Mouse (Mus musculus) kidney, postnatal 36 days (tissue): ENCODE results near the gene Sec31b.

Source experiments
- DNase-seq, 2 experiments: peaks; one replicate each; pipeline ENCODE4 v3.0.0; 2021 to 2022; ENCODE audit warnings: mixed read lengths in 2 of 2

The Sec31b gene

DNA sequence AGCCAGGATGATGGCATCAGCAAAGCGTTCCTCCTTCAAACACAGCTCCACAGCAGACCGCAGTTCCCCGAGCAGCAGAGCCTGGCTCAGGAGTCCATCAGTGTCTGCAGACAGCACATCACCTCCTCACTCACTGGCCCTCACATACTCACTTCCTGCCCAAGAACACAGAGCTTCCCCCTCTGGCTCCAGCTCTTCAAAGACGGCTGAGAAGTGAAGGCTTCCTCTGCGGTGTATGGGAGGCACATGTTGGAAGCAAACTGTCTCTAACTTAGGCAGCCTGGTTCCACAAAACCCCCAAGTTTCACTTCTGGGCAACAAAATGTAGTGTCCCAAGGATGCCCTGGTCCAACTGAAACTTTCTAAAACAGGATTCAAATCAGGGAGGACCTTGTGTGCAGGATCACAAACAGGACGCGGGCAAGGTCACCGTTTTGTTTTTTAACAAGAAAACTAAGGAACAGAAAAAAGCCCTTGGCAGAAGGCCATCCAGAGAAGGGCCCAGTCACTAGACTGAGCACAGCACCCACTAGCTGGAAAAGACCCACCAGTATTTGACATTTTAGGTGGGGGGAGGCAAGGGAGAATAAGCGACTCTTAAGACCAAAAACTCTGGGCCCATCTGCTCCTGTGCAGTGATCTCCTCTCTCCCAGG is 20.0 kb downstream of the Sec31b start:
- DNase-seq: no peak

DNA sequence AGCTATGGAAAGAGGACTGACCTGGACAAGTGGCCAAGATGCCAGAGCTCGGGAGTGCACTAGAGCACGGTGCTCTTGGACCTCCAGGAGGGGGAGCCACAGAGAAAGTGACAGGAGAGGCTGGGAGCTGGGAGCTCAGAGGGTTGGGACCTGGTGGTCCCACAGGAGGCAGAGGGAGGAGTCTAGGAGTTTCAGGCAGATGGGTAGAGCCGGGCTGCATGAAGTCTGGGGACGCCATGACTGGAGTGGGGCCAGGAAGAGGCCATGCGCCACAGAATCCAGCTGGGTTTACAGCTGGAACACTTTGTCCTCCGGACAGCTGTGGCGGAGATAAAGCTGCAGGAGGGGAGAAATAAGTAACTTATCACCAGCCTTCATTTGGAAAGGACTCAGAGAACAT is 26.5 kb downstream of the Sec31b start:
- peak; percentile 50 to 65 for DNase-seq

DNA sequence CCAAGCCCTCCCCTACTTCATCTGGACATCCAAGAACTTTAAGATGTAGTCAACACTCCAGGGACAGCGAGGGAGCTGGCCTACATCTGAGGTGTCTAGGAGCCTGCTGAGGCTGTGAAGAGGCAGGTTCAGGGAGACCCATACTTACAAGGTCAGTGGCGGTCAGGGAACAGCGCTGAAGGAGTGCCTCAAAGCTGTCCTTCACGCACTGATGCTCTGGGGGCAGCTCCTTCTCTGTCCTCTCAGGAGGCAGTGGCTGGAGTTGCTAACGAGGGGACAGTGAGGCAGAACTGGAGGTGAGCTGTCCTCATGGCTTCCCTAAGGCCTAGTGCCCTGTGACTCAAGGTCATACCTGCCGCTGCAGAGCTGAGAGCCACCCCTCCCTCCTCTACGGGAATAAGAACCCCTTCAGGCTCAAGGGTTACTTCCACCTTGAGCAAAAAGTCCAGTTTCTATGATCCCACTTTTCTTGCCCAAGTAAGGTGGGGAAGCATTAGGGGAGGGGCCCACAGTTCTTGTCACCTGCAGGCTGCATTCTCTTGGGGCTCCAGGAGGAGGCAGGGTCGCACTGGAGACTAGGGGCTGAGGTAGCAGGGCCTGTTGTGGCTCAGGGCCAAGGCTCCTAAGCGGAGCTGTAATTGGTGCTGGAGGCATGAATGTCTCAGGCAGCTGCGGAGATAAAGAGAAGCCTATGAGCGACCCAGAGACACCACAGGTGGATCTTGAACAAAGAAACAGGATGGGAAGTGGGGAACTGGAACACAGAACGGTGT is 27.5 kb downstream of the Sec31b start:
- peak in 1 of 2 experiments; percentile 41 for DNase-seq

DNA sequence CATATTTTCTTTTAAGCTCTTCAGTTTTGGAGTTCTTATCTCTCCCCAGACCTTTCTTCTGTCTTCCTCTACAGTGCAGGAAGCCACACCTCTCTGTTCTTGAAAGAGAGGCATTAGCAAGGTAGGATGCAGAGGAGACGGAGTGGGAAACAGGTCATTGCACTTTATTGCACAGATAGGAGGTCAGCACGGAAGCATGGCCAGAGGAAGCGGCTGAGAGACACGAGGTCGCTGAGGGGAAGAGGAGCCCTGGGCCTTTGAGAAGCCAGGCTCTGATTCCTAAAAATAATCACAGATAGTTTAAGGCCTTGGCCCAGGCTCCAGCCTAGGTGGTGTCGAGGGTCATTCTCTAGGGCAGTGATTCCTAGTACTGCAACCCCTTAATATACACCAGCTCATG is 29.9 kb downstream of the Sec31b start:
- no peak for DNase-seq

DNA sequence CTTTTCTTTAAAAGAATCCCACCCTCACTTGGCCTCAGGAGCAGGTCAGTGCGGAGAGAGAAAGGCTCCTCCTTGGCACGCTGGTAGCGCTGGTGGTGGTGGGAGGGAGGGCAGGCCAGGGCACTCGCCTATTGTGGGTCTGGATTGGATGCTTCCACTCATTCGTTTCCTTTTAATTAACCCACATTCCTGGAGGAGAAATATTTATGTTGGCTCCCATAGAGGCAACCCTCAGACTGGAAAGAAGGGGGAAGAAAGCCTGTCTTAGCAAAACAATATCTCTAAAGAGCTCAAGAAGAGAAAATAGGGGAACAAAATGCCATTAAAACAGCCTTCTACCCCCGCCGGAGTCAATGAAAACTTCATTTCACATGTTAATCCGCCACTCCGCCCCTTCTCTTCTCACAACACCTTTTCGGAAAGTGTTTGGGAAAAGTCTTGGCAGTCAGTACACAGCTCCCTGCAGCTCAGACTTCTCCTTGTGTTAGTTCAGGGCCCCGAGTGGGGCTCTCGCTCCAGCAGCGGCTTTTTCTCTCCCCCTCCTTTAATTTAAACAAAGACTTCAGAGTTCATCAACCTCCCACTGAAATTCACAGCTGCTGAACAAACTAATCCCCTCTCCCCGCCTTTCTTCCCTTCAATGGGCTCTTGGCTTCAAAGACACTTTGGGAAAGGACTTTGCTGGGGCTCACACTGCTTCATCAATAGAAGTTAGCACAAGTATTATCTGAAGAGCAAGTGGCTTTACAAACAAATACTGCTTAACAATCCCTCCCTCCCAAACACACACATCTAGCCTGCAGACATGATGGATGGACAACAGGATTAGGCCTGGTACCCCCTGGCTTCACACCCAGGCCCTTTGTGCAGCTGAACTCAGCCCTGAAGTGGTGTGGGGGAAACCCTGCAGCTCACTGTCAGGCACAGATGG is 30.9 kb downstream of the Sec31b start:
- DNase-seq: no peak

DNA sequence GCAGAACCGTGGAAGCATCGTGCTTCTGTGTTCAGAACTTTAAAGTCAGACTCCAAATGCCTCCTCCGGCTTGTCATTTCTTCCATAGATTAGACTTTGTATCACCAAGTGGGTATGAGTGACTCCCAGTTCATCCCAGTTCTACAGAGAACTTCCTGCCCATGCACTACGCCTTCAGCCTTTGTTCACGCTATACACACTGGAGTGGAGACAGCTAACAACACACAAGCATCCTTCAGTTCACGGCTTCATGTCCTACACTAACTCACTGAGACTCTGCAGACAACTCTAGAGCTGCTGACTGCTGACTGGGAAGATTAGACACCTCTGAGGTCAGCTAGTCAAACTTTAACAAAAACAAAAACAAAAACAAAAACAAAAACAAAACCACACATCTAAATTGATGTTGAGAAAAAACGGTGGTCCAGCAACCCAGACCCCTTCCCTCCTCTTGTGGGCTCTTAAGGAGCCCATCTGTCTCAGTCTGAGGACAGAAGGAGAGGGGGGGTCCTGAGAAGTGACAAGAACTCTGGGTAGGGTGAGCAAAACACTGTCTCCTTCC is 31.7 kb downstream of the Sec31b start:
- DNase-seq: no peak

DNA sequence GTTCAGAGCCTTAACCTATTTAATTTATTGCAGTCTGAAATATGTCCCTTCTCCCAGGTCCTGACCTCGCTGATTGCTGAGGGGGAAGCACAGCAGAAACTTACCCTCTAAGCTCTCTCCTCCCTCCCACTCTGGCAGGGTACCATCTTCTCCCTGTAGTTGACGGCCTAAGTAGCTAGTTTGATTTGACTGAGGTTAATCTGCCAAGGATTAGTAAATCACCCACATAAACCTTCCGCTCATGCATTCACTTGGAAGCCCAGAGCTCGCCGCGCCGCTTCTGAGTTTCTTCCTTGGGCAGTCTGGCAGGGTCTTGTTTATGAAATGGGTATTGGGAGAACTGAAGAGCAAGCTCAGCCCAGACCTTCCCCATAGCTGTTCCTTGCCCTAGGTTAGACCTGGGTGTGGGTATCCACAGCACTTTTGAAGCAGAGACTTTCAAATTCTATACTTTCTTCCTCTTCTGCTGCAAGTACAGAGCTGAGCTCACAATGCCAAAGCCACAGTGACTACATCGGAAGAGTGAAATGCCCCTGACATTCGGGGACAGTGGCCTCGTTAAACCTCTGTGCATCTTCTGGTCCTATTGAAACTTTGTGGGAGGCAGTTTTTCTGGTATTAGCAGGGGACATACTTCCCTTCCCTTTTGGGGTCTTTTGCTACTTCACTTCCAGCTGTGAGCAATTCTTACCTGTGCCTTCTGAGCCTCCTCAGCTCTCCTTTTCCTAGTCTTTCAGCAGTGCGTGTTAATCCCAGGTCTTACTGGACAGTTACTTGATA is 32.4 kb downstream of the Sec31b start:
- DNase-seq: no peak

DNA sequence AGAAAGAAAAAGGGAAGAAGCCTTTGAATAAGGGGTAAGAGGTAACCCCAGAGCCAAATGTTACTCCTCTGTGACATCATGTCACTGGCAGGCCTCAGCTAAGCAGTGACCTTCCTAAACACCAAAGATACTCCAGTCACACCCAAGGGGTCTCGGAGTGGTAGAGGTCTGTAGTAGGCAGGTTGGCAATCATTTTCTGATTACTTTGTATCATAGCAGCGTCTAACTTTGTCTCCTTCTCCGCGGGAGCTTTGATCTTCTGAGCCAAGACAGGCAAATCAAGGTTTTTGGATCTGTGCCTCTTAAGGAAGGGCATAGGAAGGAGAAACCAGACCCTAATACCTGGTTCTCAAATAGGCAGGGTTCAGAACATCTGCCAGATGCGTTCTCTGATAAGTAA is 33.1 kb downstream of the Sec31b start:
- DNase-seq: no peak

DNA sequence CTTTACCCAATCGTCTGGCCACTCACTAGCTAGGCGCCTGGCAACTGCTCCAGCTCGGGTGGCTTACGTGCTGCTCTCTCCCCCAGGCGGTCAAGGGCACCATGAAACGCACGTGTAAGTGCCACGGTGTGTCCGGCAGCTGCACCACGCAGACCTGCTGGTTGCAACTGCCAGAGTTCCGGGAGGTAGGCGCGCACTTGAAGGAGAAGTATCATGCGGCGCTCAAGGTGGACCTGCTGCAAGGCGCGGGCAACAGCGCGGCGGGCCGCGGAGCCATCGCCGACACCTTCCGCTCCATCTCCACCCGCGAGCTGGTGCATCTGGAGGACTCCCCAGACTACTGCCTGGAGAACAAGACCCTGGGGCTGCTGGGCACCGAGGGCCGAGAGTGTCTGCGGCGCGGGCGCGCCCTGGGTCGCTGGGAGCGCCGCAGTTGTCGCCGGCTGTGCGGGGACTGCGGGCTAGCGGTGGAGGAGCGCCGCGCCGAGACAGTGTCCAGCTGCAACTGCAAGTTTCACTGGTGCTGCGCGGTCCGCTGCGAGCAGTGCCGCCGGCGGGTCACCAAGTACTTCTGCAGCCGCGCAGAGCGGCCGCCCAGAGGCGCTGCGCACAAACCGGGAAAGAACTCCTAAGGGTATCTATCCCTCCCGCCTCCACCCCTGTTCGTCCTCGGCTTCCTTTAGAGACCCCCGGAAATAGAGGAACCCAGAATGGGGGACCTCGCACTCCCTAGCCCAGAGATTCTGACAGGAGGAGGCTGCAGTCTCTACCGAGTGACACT is 34.0 kb downstream of the Sec31b start:
- DNase-seq: peak; percentile 43 to 51

DNA sequence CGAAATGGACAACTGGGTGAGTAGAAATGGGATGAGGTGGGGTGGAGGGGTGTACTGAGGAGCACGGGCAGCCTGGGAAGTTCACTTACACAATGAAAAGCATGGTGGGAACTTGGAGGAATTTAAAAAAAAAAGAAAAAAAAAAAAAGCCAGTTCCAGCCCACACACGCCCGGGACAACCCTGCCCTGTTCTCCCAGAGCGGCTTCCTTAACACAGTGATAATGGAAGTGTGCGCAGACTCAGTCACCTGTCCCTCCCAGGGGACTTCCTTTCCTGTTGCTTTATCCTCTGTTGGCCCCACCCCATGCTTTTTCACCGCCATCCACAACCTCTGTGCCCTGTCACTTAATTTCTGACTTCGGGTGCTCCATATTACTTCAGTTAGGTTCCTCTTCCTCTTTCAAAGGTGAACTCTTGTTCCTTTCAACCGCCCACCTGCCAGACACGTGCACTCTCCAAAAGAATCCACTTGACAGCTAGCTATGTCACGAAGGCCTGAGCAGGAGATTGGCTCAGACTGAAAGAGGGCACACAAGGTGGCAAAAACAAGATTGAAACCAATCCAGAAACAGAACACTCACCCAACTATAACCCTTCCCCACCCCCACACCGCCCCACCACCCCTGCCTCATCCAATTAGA is 35.0 kb downstream of the Sec31b start:
- no peak for DNase-seq

DNA sequence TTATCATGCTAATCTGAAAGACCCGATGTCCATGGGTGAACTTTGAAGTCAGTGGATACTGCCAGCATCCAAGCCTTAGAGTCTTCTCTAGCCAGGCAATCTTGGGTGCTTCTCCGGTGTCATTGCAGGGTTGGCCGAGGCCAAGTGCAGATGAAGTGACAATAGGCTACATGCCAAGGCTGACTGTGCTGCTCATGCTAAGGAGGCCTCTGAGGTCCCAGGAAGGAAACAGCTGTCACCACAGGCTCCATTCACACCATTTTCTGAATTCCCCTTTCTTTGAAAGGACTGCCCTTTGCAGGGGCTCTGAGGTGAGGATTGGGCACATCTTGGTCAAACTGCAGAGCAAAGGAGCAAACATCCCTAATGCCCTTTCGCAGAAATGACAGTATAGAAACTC is 42.9 kb downstream of the Sec31b start:
- DNase-seq: no peak

DNA sequence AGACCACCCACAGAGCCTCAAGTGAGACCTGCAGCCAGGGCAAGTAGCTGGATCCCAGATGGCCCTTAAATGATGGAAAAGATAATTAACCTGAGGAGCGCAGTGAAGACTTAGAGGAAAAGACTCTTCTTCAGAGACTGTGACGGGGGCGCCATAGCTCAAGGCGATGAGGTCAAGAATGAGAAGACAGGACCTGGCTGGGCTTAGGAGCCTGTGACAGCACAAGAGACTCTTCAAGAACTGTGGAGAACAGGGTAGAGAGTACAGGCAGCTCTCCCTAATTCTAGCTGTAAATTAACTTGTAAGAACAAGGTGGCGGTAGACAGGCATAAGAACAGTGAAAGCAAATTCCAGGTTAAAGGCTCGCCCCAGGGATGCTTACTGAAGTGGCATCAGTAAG is 43.7 kb downstream of the Sec31b start:
- DNase-seq: no peak

DNA sequence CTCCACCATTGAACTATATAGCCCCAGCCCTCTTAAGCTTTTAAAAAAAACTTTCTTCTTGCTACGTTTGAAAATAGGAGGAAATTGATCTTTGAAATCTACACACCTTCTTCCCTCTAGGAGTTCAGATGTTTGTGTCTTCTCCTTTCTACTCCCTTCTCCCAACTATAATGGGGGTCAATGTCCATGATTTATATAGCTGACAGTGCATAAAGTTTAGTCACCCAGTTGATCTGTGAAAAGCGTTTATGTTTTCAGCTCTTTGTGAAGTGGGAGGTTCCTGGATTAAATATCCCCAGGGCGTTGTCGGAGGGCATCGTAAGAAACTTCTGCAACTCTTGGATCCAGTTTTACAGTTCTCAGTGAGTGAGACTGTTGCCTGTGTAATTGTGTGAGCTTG is 45.4 kb downstream of the Sec31b start:
- DNase-seq: no peak

DNA sequence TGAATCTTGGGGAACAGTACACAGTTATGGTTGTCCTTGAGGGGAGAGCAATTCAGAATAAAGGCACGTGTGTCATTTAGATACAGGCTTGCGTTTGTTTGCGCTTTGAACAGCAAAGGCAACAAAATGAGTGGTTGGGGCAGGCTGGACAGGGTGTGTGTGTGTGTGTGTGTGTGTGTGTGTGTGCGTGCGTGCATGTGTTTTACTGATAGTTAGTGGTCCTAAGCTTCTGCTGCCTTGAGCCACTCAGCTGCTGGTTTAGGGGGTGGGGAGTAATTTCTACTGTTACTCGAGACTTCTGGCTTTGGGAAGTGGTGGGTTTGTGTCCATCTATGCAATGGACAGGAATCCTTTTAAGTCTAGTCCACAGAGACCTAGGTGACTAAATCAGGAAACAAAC is 46.7 kb downstream of the Sec31b start:
- DNase-seq: no peak

DNA sequence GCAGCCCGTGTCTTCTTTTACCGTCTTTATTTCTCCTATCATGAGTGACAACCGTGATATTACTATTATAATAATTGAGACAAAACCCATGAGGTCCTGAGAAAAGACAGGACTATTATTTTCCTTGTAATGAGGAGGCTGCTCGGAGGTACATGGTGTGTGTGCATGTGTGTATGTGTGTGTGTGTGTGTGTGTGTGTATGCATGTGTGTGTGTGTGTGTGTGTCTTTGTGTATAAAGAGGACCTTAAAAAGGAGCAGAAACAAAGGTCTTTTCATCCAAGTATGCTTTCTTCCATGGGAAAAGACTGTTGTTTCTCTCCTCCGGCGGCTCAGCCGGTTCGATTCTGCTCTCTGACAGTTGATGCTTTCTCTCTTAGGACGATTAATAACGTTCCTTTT is 48.7 kb downstream of the Sec31b start:
- DNase-seq: no peak

DNA sequence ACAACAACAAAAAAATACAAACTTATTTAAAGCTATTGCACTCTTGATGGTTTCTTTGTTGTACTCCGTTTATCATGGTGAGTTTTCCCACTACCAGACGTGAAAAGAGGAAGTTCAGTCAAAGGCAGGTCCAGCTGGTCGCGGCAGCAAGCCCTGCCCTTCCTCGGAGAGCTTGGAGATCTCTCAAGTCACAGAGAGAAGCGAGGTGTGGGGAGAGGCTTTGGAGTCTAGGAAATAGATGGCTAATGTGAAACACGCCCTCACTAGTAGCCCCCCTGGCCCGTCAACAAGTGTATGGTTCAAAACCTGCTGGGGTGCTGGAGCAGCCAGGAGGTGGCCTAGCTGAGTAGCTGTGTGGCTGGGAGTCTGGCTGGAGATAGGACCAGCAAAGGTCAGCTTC is 49.2 kb downstream of the Sec31b start:
- DNase-seq: no peak

DNA sequence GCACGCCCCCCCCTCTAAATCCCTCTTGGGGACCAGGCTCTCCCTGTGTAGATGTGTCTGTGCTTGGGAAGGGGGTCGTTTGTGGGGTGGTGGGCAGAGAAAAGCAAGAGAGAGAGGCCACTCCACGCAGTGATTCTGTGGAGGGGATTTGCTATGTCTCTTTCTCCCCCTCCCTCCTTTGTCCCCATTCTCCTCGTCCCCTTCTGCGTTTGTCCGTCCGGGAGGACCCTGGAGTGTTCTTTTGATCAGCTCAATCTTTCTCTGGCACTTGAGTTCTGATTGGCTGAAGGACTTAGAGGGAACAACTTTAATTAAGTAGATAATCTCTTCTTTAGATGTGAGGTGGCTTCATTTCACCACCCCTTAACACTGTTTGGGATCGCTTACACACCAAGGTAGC is 52.5 kb downstream of the Sec31b start, which contains the start of gene Wnt8b:
TSS of gene Wnt8b (plus strand) at position 345 of the 400 bp plus-strand sequence.
- no peak for DNase-seq

DNA sequence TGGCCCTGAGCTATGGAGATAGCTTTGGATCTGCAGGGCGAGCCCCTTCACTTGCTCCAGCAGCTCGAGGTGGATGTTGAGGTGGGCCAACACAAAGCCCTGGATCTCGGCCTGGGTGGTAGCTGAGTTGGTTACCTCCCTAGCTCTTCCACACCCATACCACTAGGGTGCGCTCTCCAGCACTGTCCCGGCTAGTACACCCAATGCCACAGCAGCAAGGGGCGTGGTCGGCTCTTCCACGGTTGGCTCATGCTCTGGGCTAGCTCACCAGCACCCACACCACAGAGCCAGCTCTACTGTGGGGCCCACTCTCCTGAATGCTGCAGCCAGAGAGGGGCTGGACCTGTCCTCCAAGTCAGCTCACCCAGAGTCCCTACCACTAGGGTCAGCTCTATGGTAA is 58.4 kb downstream of the Sec31b start:
- peak; percentile 47 to 78 for DNase-seq

DNA sequence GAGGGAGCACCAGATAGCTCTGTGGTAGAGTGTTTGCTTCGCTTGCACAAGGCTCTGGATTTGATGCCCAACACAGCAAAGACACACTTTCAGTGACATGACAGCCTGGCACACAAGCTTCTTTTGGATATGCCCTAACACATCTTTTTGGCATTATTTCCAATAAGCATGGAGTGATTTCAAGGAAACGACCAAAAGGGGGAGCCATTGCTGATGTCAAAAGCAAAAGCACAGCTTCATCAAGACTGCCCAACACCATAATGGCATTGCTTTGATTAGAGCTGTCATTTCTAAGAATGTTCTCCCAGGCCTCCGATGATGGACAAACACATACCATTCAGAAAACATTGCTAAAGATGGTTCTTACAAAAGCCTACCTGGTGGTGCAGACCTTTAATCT is 69.1 kb downstream of the Sec31b start:
- DNase-seq: peak in 1 of 2 experiments; percentile 26

DNA sequence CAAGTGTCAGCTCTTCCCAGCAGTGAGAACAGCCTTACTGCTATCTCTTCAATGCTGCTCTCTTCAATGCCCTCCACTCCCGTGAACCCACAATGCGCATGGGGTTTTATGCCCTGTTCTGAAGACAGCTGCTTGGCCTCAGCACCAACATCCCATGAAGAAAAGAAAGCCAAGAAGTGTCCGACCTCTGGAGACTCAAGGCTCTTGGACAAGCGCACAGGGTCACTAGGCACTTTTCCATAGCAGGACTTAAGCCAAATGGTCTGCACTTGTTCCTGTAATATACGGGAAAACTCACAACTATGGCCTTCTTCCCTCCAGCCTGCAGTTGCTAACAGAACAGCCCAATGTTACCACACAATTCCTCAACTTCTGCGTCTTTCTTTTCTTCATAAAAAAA is 70.4 kb downstream of the Sec31b start:
- no peak for DNase-seq

DNA sequence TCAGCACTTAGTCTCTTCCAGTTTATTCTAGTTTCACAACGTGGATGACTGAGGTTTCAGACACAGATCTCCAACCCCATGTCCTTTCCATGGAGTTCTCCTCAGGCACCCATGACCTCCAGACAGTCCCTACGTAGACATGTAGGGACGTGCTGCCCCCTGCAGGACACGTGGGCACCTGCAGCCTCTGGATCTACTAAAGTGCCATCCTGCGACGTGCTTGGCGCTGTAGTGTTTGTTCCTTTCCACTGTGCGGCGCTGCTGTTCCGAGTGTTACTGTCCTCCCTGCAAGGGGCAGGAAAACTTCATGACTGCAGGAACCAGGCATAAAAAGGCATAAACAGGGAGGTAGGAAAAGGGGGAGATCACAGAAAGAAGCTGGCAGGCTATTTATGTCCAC is 71.5 kb downstream of the Sec31b start:
- peak; percentile 78 to 92 for DNase-seq
